Mouse (Mus musculus) adrenal gland, postnatal 25 days (tissue): ENCODE measurements around the gene Sapcd1. TPM values are rescaled to one million over a fixed set of nuclear protein-coding genes. Genes with fewer than 3 reads are reported as not detected.
A peak's percentile ranks its signal among the peaks of the same experiment; 100 is the strongest.
"Not testable (repeated sequence)": the region's sequence is repeated elsewhere in the genome, so short reads cannot be mapped to it uniquely, and the experiment has no call there.

ENCODE experiments used
- DNase-seq: peaks from one replicate; pipeline ENCODE4 v3.0.0; 2021; ENCODE audit warnings: mixed read lengths
- total RNA-seq: library from RNA; stranded (reverse); gene quantifications from 2 replicates; pipeline ENCODE4 v1.2.3, GENCODE M21; 2021

Gene Sapcd1
- total RNA-seq, 1 experiment from 2014 or later: 0.61 TPM

DNA sequence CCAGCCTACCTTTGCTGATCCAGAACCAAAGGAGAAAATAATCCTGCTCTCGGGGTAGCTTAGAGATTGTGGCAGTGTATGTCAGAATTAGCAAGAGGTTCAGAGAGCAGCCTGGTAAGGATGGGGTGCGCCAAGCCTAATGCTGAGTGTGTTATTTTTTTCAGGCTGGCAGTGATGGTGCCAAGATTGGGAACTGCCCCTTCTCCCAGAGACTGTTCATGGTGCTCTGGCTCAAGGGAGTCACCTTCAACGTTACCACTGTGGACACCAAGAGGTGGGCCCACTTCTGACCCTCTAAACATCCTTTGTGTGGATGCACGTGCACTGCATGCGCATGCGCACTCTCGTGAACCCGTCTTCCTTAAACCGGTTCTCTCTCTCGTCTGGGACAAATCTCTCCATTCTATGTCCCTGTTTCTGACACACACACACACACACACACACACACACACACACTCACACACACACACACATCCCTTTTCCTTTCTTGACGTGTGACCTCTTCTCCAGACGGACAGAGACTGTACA, 24.5 kb upstream of the Sapcd1 start:
- DNase-seq: no peak

DNA sequence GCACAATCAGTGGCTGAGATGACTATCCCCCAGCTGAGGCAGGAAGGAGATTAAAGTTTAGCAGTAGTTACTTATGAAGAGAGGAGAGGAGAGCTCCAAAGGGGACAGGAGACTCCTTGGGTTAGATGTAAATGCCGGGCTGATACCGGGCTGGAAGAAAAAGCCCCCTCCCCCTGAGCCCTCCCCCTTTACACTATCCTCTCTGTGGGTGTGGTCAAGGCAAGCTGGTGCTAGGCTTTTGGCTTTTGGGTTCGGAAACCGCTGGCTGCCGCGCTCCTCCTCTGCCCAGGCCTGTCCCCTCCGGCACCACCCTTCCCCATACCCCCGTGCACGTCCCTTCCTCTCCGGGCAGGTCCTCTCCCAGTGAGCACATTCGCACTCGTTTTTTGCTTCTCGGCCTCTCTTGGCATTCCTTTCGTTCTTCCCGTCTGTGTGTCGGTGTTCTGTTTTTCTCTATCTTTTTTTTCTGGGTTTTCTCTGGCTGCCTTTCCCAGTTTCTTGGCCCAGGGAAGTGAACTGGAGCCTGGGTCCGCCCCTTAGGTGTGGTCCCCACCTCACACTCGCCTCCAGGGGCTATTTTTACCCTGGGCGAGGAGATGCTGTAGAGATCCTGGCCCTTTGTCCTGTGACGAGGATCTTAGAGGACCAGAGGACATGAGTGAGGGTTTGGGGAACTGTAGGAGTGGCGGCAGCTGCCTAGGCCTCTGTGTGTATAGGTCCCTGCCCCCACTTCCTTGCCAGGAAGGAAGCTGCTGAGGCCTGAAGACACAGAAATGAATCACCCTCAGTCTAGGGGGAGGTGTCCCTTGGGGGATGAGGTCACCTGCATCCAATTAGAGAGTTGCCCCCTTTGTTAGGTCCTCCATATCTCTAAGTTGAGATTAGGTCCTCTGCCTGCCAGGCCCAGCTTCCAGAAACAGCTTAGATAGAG, 23.6 kb upstream of the Sapcd1 start:
- DNase-seq: peak; percentile 61

DNA sequence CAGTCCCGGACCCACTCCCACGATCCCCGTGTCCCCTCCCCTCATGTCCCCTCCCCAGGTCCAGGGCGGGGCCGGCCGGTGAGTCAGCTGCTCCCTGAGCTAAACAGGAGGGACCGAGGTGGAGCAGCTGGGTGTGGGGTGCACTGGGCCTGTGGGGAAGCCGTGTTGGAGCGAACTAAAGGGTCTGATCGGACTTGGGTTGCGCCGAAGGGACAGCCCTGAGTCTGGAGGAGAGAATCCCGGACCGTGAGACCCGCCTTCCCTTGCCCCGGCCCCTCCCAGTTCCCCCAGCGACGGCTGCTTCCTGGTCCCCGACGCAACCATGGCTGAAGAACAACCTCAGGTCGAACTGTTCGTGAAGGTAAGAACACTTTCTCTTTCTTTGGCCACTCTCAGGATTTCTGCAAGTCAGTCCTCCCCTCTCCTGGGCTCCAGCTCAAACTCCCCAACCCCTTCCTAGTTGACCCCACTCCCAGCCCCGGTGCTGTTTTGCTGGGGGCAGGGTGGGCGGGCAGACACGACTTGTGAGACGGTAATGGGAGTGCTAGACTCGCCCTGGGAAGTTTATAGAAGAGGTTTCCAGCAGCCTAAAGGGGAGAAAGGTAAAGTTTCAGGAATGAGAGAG, 22.4 kb upstream of the Sapcd1 start:
- peak; percentile 78 for DNase-seq

DNA sequence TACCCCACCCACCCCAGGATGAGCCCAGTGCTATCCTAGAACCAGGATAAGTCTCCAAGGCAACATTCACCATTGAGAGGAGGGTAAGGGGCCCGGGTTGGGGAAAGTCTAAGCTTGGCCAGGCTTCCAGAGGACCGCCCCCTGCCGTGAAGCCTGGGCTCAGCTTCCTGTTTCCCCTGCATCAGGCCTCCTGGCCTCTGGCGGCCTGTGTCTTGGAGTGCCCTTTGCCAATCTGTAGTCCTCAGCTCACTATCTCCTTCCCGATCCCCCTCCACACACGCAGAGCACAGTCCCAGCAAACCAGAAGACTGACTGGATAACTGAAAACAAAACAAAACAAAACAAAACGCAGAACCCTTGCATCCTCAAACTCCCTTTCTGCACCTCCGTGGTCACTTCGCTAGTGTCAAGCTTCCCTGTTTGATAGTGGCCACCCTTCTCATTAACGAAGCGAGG, 21.8 kb upstream of the Sapcd1 start, which contains the start of gene Clic1:
Gene Clic1 (plus strand): TSS at position 406 of the 456 bp plus-strand sequence.
- peak; percentile 36 for DNase-seq

DNA sequence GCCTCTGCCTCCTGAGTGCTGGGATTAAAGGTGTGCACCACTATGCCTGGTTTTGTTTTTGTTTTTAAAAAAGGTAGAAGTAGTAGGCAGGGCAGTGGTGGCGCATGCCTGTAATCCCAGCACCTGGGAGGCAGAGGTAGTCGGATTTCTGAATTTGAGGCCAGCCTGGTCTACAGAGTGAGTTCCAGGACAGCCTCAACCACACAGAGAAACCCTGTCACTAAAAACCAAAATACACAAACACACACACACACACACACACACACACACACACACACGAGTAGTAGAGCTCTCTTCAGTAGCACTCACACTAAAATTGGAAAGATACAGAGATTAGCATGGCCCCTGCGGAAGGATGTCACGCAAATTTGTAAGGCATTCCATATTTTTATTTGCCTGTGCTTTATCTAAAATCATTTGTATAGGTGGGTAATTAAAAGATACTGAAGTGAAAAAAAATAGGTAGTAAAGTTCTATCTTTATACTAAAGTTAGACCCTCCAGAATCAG, 21.2 kb upstream of the Sapcd1 start:
- DNase-seq: no peak

DNA sequence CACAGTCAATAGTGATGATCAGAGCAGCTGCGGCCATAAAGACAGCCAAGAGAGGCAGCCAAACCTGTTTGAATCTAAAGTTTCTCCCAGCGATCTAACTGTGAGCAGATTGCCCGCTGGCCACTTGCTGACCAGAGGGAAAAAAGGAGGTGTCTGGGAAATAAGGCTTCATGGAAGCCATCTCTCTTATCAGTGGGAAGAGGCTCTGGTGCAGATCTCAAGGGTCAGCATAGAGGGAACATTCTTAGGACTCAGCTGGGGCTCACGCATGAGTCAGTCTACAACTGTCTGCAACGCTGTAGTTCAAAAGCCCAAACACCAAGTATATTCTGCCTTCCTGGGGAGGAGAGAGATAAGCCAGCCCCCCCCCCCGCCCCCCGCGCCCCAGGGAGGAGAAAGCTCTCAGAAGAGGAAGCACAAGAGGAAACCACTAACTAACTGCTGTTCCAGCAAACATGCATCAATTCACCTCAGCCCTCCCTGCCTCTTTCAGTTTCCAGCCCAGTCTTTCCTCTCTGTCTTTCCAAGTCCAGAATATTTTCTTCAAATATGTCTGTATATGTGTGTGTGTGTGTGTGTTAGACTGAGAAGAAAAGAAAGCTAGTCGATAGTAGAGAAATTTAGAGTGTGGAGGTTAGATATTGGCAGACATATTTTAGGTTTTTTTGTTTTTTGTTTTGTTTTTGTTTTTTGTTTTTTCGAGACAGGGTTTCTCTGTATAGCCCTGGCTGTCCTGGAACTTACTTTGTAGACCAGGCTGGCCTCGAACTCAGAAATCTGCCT, 20.5 kb upstream of the Sapcd1 start:
- DNase-seq: no peak

DNA sequence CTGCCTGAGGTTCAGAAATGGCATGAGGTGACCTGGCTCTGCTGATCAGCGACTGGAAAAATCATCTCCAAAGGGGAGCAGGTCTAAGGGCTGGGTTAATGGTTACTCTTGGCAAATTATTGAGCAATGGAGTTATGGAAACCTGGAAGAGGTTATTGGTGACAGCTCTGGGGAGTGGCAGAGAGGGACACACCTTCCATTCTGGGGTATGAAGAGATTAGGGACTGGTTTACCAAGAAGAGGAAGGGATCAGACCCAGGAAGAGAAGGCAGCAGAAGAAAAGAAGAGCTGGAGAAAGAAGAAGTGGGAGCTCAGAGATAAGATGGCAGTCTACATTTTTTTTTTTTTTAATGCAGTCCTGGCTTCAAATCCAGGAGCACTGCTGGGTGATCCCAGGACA, 19.9 kb upstream of the Sapcd1 start:
- DNase-seq: no peak

DNA sequence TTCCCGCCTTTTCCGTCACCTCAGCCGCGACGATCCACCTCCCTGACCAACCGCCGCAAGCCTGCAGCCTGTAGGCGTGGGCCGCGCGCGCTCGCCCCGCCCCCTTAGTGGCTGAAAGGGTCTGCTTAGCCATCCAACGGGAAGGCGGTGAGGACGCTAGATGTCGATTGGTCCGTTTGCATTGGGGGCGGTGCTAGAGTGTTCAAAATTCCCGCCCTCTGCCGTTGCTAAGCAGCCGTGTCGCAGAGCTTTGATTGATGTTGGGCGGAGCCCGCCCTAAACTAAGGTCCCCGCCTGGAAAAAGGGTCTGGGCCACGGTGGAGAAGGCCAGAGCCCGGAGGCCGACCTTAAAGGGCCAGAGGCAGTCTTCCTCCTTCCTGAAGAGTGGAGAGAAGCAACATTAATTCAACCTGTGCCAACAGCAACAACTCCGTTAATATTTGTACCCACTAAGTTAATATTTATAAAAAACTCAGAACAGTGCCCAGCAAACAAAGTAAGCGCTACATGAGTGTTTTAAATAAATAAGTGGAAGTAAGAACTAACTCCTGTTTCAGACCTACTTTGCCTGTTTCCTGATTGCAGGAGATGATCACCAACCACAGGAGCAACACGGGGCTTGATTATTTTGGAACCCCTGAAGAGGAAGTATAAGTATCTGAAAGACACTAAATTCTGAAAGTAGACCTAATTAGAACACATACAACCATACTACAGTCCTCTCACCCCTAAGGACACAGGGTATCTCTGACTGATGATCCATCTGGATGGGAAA, 19.1 kb upstream of the Sapcd1 start, which contains the start of gene Msh5:
Gene Msh5 (minus strand): TSS at position 65 of the 775 bp plus-strand sequence.
- peak; percentile 95 for DNase-seq

DNA sequence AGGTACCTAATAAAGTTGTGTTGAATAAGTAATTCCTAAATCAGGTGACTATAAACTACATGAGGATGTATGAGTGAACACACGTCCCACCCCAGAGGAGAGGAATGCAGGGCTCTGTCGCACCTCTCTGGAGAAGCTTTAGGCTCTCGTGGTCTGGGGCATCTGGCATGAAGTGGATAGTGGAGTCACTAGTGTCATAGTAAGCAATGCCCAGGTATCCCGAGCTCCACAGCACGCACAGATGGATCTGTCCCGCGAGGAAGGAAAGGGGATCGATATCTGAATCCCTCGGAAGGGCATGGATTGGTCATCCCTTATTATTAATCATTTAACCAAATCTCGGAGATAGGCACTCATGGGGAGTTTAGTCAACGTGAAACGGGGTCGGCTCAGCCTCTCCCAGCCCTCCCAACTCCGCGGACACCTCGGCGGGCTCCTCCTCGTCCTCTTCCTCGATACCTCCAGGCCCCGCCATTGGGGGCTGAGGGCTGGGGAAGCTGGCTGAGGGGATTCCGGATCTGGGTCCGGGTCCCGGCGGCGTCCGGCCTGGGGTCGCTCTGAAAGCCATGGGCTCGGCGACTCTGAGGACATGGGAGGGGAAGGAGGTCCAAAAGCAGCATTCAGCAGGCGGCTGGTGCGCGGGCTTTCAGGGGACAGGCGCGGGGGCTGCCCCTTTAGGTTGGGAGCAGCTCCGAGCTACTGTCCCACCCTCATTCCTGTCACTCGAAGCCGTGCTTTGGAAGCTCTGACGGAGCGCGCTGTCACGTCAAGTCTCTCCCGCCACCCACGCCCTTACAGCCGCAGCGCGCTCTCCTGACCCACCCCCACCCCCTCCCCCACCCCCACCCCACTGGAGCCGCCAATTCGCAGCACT, 18.2 kb upstream of the Sapcd1 start:
- DNase-seq: no peak

DNA sequence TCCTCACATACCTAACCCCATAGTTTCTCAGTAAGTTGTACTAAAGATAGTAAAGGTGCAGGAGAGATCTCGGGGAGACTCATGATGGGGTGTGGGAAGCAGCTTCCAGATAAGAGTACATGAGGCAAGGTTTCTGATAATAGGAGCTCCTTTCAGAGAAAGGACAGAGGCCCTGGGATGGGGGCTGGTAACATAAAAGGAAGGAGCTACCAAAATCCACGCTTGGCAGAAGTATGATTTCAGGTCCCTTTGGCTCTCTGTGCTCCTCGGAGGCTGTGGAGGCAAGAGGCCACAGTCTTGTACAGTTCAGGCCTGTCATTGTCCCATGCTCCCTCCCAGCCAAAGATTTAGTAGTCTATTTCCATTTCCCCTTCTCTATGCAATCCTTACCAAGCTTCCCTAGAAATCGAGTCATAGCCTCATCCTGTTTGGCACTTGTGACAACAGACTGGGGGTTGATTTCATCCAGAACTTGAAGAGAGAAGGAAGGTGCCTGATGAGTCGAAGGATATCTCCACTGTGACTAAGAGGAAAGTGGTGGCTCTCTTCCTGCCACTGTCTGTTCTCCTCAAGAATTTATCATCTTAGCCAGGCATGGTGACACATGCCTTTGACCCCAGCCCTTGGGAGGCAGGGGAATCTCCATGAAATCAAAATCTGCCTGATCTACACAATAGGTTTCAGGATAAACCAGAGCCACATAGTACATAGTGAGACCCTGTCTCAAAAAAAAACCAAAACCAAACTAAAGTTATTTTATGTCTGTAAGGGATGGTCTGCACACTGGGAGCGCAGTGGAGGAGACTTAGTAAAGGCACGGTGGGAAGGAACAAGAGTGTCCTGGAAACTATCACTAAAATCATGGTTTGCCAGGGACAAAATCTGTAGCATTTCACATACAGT, 17.3 kb upstream of the Sapcd1 start:
- DNase-seq: no peak

DNA sequence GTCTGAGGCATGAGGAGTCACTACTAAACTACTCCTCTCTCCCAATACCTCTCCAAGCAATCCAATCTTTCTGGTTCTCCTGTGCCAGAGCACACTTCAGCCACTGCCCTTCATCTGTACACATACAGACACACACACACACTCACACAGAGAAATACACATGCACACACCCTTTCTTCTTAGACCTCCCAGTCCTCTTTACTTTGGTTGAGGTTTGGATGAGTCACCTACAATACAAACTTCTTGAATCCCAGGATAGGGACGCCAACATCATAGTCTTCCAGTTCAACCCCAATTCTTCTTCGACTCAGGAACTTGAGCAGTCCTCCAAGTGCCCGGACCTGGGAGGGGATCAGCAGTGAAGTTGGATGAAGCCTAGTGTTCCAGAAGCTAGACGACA, 16.0 kb upstream of the Sapcd1 start:
- DNase-seq: no peak

DNA sequence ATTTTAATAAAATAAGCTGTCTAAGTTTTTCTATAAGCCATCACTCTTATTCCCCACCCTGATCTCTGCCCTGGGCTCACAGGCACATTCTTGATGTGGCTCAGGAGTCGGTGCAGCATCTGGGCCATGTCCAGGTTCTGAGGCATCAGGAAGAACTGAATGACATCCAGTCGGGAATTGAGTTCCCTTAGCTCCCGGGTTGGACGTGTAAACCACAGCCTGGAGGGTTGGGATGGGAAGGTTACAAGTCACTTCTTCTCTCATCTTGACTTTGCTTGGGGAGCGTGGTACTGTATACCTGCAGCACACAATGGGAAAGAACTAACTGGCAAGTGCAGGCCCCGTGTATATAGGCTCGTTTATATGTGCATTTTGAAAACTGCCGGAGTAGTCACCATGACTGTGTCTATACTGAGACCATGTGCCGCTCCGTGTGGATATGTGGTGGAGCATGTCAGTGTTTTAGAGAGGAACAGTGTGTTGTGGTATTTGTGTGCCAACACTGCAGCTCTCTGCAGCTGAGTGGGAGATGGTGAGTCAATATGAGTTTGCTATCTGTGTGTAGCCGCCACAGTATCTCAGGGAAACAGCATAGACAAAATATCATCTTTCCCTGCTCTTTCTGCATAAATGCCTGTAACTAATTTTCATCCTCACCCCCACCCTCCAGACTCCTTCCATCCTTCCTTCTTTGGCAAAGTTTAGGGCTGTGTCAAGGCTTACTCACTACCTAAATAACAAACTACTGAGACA, 11.5 kb upstream of the Sapcd1 start:
- DNase-seq: no peak

DNA sequence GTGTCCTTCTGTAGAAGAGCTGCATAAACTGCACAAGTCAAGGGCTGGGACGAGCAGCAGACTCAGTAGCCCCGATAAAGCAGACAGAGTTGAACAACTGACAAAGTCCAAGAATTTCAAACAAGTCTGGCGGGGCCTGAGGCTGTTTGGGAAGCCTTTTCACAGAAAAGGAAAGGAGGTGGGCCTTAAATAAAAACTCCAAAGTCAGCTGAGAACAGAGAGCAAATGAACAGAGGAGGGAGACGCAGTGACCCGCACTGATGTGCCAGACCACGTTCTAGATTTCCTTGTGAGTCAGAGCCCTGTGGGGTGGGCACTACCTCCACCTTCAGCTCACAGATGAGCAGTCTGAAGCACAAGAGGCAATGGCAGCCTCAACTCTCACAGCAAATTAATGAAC, 7.1 kb upstream of the Sapcd1 start:
- no peak for DNase-seq

DNA sequence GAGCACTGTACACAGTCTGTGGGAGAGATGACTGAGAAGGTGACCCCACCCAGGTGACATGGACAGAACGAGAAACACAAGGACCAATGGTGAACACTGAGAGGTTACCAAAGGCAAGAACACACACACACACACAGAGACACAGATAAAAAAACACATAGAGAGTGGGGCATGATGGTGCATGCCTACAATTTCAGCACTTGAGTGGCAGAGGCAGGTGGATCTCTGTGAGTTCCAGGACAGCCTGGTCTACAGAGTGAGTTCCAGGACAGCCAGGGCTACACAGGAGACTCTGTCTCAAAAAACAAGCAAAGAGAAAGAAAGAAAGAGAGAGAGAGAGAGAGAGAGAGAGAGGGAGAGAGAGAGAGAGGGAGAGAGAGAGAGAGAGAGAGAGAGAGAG, 5.9 kb upstream of the Sapcd1 start:
- not testable (repeated sequence) for DNase-seq

DNA sequence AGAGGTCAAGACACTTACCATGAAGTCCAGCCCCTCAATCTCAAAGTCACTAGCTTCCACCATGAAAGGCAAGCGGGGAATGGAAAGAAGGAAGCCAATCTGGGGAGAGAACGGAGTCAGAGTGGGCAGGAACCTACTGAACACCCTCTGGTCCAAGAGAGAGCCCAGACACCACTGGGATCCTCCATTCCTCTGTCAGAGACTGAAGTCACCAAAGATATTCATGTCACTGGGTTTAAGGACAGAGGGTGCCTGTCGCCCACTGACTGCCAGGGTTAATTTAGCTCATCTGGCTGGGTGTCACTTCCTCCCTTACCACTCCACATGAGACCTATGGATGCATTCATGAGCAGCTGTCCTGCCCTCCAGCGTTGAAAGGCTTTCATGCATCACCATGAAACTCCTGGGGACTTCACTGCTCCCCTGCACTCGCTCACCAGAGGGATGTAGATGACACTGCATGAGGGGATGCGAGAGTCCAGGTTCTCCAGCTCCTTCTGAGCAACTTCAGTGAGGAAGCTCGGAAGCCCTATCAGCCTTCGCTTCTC, 4.6 kb upstream of the Sapcd1 start:
- no peak for DNase-seq

DNA sequence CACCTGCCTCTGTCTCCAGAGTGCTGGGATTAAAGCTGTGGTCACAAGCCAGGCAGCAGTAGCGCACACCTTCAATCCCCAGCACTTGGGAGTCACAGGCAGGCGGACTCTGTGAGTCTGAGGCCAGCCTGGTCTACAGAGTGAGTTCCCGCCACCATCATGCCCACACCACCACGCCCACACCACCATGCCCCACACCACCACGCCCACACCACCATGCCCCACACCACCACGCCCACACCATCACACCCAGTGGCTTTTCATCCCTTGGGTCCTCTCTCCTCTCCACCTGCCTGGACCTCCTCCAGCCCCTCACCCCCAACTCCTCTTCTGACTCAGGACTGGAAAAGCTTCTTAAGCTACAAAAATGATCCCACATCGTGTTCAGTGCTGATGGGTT, 4.1 kb upstream of the Sapcd1 start:
- no peak for DNase-seq

DNA sequence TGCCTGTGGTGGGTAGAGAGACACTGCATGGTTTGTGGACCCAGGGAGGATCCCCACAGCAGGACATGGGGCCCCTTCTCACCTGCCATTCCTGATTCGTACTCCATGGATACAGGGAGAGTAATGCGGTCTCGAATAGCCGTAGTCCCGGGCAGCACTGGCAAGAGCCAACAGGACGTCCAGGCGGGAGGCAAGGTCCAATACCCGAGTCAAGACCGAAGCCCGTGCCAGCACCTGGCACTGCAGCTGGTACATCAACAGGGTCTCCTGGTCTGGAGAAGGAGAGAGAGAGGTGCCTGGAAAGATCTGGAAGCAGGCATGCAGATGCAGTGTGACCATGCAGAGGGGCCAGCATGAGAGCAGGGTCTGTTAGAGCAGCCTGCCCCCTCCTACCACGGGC, 3.5 kb upstream of the Sapcd1 start:
- no peak for DNase-seq
